Mouse (Mus musculus) spleen, adult 12 weeks (tissue): ENCODE measurements around the gene 9330159F19Rik.

Experiments
- DNase-seq: peaks from one replicate; pipeline ENCODE4 v3.0.0; 2022; ENCODE audit warnings: low spot score

Gene 9330159F19Rik

DNA sequence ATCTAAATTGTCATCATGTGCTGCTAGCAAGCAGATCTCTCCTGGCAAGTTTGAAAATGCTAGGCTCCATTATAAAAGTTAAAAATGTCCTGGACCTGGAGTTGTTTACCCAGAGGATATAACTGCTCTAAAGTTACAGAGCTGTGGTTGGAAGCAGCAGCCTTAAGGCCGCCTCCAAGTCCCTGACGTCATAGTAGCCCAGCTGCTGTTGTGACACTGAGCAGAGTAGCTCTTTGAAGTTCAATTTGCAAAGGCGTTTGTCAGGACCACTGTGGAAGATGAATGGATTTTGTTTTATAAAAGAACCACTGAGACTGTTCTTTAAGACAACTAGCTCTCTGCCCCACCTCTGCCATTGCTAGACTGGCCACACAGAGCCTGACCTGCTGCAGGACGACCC is at the start of gene 9330159F19Rik:
Gene 9330159F19Rik, plus strand, starts transcription at position 154 of the 400 bp plus-strand sequence.
- DNase-seq: no peak

DNA sequence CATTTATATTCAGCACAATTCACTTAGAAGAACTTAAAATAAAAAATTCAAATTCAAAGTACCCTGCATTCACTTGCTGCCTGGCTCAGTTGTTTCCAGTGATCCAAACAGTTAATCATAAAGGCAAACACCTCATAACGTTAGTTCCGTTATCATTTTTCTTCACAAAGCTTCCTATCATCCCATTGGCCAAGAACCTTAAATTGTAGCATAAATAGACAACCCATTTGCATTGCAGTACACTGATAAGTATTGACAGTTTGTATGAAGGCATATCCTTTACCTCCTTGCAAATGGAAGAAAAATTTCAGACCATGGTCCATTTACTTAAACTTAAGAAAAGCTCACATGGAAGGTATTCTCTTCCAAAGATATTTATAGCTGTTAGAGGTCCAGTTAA is 49.7 kb upstream of the 9330159F19Rik start:
- DNase-seq: no peak

DNA sequence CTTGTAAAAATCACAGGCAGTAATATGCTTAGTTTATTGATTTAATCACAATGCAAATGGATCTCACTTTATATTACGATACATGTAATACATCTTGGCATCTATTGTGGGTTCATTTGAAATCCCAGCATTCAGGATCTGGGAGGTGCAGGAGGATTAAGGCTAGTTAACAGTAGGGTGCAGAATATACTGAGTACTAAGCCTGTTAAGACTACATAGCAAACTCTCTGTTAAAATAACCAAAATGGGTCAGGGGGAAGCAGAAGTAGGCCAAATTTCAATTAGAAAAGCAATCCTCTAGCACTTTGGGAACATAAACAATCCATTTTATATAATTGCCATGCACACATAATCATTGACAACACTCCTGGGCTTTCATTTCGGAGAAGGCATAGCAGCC is 37.6 kb upstream of the 9330159F19Rik start:
- DNase-seq: no peak

DNA sequence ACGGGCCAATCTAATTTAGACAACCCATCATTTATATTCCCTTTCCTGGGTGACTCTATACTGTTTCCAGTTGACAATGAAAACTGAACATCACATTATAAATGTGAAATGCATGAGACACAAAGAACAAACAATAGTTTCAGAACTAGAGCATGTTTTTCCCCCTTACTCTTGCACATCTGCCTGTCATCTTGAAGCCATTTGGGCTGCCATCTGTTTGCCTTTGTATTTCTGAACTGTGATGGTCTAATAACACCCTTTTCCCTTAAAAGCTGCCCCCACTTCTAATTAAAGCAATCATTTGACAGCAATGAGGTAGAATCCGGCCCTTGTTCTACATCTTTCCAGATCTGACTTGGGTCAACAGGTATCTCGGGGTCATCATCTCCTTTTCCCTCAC is 35.8 kb upstream of the 9330159F19Rik start:
- DNase-seq: no peak

DNA sequence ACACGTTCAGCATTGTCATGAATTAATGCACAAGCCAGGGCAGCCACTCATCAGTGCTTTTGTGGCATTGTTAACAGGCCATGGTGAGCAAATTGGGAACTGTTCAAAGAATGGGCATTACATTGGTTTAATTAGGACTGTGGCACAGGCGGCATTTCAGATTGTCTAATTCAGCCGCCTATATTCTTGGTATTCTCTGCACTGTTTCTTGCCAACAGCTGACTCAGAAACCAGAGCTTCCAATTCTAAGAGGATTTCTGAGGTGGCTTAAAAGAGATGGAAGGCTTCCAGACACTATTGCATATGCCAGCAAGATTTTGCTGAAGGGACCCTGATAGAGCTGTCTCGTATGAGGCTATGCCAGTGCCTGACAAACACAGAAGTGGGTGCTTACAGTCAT is 34.5 kb upstream of the 9330159F19Rik start:
- no peak for DNase-seq

DNA sequence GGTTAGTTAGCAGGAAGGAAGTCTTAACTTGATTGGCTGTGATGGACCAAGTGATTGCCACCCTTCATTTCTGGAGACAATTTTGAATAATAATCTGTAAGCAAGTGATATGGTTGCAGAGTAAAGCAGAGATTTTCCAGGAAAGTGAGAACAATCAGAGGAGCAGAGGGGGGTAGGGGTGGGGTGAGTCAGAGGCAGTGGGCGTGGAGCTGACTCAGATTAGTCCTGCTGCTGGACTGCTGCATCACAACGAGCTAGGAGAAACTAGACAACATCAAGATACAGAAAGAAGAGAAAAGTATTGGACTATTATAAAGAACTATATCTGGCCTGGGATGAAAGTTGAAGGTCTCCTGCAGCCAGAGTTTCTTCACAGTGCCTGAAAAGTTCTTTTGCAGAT is 33.4 kb upstream of the 9330159F19Rik start:
- no peak for DNase-seq

DNA sequence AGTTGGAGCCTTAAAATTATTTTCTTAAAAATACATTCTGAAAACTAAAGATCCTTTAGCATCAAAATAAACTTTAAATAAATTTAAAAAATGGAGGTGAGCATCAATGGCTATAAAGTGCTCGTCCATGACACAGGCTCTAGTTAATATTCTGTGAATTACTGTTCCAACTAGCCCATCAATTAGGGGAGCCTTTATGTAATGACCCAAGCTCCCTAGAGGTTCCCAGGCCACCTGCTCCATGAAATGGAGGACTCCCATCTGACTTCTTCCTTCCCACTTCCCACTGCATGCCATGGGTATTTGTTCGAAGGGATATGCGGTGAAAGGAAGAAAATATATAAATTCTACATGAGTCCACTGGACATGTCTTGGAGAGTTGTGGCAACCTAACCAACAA is 31.2 kb upstream of the 9330159F19Rik start:
- no peak for DNase-seq

DNA sequence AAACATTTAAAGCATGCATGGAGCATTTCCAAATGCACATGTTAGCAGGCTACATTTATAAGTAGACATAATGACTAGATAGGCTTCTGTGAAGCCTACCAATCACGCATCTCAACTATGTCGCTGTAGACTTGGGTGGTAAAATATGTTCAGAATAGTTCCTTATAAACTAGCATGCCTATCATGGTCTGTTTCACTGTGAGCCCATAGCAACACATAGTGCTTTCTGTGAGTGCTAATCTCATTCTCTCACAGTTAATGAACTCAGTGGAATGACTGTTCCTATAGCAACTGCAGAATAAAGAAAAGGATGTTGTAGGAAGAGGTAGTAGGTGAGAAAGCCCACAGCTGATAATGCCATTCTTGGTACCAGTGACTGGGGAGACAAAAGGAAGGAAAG is 30.4 kb upstream of the 9330159F19Rik start:
- no peak for DNase-seq

DNA sequence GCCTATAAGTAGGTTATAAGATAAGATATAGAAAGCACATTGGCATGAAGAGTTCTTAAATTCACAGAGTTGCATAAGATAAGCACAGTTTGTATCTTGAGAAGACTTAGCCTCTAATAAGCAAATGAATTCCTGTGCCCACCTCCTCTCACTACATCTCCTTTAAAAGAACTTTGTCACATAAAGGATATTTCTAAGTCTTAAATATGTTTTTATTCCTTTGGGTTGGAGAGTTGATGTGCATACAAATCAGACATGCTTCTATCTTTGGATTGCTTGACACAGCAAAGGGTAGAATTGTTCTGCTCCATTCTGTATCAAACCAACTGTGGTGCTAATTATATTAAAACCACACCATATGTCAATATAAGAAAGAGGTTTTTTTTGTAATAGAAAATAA is 17.6 kb upstream of the 9330159F19Rik start:
- no peak for DNase-seq

DNA sequence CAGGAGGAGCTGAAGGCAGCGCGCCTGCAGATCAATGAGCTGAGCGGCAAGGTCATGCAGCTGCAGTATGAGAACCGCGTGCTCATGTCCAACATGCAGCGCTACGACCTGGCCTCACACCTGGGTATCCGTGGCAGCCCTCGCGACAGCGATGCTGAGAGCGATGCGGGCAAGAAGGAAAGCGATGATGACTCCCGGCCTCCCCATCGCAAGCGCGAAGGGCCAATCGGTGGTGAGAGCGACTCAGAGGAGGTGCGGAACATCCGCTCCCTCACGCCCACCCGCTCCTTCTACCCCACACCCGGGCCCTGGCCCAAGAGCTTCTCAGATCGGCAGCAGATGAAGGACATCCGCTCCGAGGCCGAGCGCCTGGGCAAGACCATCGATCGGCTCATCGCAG is 14.6 kb upstream of the 9330159F19Rik start:
- no peak for DNase-seq

DNA sequence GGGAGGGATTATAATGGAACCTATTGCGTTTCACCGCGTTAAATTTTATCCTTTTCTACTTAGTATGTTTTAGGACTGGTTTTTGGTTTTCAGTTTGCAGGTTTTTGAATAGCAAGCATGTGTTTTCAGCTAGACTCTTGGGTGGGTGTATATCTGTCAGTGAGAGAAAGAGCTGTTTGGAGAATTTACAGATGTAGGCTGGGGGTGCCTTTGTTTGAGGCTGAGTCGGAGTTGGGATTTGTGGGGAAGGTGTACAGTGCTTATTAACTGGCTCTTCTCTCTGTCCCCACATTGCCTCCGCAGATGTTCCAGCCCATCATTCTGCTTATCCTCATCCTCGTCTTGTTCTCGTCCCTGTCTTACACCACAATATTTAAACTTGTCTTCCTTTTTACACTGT is 12.8 kb upstream of the 9330159F19Rik start, which contains the start of gene Gm49353:
Gene Gm49353, plus strand, starts transcription at position 313 of the 400 bp plus-strand sequence.
- DNase-seq: no peak

DNA sequence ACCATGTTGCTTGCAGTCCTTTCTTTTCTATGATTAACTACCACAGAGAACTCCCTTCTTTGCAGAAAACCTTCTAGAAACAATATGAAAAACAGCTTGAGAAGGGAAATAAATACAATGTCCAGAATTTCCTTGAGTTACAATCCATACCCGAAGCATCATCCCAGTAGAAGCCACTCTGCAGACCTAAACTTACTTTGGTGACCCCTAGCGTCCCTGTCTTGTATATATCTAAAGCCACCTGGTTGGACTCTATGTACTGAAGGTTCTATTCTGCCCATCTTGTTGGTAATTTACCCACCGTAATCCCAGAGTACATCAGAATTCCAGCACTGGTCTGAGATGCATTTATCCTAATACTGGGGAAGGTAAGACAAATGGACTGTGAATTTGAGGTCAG is 11.6 kb upstream of the 9330159F19Rik start:
- DNase-seq: no peak

DNA sequence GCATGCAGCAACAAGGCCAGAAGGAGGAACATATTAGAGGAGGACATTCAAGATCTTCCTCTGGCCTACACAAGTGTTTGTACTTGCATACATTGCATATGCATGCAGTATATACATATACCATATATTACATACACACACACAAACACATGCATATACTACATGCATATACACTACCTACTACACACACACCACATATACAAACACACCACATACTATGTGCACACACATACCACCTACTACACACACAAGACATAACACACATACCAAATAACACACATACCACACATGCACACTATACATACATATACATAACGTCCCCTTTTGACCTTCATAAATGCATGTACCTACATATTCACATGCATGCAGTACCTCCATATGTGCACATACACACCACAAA is 10.8 kb upstream of the 9330159F19Rik start:
- DNase-seq: no peak

DNA sequence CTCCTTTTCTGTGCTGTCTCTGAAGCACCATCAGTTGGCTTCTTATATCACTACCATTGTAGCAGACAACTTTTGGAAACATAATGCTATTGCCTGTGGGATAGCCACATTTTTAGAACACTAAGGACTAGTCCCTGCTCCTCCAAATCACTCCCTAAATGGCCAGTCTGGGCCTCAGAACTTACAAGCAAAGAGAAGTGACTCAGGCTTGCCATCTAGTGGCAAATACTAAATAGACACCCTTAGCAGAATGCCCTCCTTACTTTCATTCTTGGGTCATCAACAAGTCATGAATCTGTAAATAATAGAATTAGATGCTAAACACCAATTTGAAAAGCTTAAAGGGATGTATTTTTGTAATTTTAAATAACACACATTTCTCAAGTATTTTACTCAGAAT is 4.7 kb upstream of the 9330159F19Rik start:
- DNase-seq: no peak

DNA sequence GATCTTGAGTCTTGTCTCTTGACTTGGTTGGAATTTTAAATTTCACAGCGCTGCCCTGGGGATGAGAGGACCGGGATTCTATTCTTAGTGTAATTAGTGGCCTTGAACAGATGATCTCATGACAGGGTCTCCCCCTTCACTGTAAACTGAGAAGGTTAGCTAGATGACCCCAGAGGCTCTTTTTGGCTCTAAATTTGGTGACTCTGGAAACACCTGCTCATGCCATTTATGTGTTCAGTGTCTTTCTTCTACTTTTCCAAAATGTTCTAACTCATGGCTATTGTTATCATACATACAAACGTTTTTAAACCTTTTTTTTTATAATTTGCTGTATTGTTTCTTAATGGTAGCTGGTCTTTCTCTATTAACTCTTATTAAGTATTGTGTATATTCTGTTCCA is 2.7 kb upstream of the 9330159F19Rik start:
- no peak for DNase-seq

DNA sequence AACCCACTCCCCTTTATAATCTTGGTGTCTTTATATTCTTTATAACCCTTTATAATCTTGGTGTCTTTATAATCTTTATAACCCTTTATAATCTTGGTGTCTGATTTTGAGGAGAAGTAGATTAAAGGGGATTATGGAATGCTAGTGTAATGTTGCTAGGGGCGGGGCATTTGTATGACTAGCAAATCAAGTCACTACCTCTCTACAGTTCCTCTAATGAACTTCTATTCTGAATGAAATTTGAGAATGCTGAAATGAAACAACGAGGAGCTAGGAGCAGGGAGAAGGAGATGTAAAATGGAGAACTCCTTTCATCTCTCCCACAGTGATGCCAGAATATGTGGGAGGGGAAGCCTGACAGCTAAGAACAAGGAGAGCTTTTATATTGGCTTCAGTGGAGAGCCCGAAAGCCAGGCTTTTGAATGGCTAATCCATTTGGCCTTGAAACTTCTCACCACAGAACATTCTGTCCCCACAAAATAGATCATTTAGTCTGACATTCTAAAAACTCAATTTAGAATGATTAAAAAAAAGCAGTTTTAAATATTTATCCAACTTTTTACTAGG is 2.2 kb downstream of the 9330159F19Rik start:
- no peak for DNase-seq

DNA sequence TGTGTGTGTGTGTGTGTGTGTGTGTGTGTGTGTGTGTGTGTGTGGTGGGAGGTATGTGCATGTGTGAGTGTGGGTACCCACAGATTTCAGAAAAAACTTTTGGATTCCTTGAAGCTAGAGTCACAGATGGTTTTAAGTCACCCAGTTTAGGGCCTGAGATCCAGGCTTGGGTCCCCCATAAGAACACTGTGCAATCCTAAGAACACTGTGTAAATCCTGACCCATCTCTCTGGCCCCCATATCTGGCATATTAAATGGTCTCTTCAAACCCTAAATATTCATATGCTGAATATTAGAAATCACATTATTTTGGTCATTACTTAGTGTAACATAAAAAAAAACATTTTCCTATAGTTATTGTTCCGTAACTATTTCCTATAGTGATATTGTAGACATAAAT is 5.6 kb downstream of the 9330159F19Rik start:
- no peak for DNase-seq

DNA sequence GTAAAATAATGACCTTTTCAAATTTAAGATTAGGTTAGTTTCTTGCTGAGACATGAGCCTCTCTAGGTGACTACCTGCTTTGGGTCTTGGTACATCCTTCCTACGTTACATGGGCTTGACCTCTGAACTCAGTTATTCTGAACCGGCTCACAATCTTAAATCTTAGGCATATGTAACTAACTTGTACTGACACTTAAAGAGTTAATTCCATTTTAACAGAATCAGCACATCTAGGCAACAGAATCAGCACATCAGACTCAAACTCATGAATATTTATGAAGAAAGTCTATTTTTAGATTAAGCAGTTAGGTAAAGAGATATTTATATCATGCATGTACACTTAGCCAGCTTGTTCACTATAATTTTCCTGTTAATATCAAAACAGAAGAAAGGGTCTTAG is 6.0 kb downstream of the 9330159F19Rik start:
- no peak for DNase-seq

DNA sequence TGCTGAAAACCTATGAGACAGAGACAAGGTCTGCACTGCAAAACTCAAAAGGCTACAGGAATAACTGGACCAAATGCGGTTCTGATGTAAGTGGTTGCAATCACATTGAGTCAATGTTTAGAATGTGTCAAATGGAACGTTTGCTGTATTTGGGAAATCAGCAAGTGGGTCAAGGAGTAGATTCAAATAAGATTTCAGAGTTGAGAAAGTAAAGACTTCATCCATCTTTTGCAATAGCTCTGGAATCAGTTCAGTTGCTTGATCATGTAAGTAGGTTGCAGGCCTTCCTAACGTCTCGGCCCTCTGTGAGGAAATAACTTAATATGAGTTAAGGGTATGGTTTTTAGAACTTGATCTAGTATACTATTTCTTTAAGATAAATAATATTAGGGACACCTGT is 13.9 kb downstream of the 9330159F19Rik start:
- no peak for DNase-seq

DNA sequence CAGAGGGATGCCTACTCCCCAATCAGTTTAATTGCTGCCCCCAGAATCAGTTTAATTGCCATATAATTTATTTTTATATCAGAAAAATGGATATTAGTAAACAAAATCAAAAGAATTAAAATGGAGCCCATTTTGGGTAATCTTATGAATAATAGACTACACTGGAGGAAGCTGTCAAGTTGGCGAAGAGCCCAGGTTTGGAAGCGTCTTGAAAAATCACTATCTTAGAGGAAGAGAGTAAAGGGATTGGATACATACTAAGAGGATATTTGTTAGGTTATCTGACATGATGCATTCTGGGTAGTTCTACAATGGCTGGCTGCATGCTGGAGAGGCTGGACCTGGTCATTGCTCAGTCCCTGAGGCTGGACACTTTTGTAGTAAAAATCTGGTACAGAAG is 19.8 kb downstream of the 9330159F19Rik start:
- DNase-seq: no peak
